Mouse (Mus musculus) embryonic facial prominence, embryonic 13.5 days (tissue): ENCODE measurements around the gene Cpm. TPM values are rescaled to one million over a fixed set of nuclear protein-coding genes. Genes with fewer than 3 reads are reported as not detected.

ENCODE experiments used
- ATAC-seq: fragments of 200-750 bp; cut with Nextera tagmentation; 2 replicates; pipeline ENCODE4 v1.8.0; 2017; ENCODE audit warnings: low read depth; ENCODE audit not compliant: insufficient number of reproducible peaks, insufficient read depth, low FRiP score, low TSS enrichment
- H3K27ac ChIP-seq: fragments of 300-500 bp; sonication (generic); 2 replicates; pipeline ENCODE4 v1.5.1; 2015; ENCODE audit warnings: moderate library complexity, mild to moderate bottlenecking, inconsistent platforms
- H3K27me3 ChIP-seq: fragments of 300-500 bp; sonication (generic); 2 replicates; pipeline ENCODE4 v1.6.1; 2015; ENCODE audit warnings: mild to moderate bottlenecking, inconsistent platforms
- H3K36me3 ChIP-seq: fragments of 300-500 bp; sonication (generic); 2 replicates; pipeline ENCODE4 v1.6.1; 2015; ENCODE audit warnings: mild to moderate bottlenecking, inconsistent platforms
- H3K4me1 ChIP-seq: fragments of 300-500 bp; sonication (generic); 2 replicates; pipeline ENCODE4 v1.6.1; 2015; ENCODE audit warnings: inconsistent platforms
- H3K4me2 ChIP-seq: fragments of 300-500 bp; sonication (generic); 2 replicates; pipeline ENCODE4 v1.6.1; 2015; ENCODE audit warnings: moderate library complexity, mild to moderate bottlenecking, inconsistent platforms
- H3K4me3 ChIP-seq: fragments of 300-500 bp; sonication (generic); 2 replicates; pipeline ENCODE4 v1.5.1; 2015; ENCODE audit warnings: mild to moderate bottlenecking, inconsistent platforms
- H3K9ac ChIP-seq: fragments of 300-500 bp; sonication (generic); 2 replicates; pipeline ENCODE4 v1.6.1; 2015; ENCODE audit warnings: mild to moderate bottlenecking, inconsistent platforms
- H3K9me3 ChIP-seq: fragments of 300-500 bp; sonication (generic); 2 replicates; pipeline ENCODE4 v1.6.1; 2016; ENCODE audit warnings: inconsistent platforms
- whole genome bisulfite sequencing: fragments of 180-500 bp; shearing (Covaris S2); methylation state at CpG from one replicate; pipeline ENCODE4 v1.1.7; 2015; ENCODE audit warnings: mixed read lengths; 5-methylcytosine and 5-hydroxymethylcytosine counted together
- polyA plus RNA-seq: library from polyadenylated mRNA; unstranded; fragments of >200 nt; fragmentation: Nextera tagmentation; extraction: Ambion mirVana; gene quantifications from 2 replicates; pipeline ENCODE4 v1.2.1, GENCODE M21; 2015

The Cpm gene
- polyA plus RNA-seq, 1 experiment from 2014 or later, result 25.6 TPM

DNA sequence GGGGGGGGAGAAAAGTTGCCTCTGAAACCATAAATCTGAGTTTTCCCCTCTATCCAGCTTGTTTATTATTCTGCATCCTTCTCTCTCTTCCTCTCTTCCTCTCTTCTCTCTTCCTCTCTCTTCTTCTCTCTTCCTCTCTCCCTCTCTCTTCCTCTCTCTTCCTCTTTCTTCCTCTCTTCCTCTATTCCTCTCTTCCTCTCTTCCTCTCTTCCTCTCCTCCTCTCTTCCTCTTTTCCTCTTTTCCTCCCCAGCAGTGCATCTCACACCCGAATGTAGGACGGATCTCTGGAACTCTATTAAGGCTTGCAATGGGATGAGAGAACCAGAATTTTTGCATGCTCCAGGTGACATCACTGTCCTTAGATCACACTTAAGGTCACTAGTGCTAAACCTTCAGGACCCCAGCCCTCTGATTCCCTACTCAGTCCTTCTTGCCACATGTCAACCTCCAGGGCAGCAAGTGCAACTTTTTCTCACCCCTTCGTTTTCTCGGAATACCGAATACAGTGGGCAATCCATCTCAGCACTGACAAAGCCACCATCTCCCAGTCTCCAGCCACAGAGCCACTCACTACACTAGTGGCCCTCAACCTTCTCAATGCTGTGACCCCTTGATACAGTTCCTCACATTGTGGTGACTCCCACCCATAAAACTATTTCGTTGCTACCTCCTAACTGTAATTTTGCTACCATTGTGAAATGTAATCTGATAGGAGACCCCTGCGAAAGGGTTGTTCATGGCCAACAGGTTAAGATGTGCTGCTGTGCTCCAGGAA lies 2.3 kb upstream of the Cpm start:
- peaks cover 53% of the 10 kb centered on the region for H3K27me3 ChIP-seq

DNA sequence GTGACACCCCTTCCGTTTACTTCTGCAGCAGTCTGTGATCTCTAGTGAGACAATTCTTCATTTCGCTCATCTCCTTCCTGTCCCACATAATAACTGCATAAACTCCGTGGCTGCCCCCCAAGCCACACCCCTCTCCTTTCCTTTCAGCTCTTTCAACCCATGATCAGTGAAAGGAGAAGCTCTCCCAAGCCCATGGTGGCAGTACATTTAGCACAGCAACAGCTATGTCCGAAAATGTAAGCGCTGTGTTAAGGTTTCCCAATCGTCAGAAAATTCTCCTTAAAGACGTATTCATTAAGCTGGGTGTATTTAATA lies 1.7 kb upstream of the Cpm start:
- no peak overlapping the region for H3K9ac ChIP-seq
- ATAC-seq, result no peak
- H3K36me3 ChIP-seq, result no peaks in the 10 kb centered on the region
- H3K27me3 ChIP-seq, result peaks cover 54% of the 10 kb centered on the region
- no peak overlapping the region for H3K27ac ChIP-seq
- H3K4me2 ChIP-seq, result no peak overlapping the region
- peaks cover 20% of the 10 kb centered on the region for H3K4me1 ChIP-seq
- 57% methylated on average over 7 of the region's 7 CpGs for WGBS
- H3K4me3 ChIP-seq, result no peak overlapping the region
- no peaks in the 10 kb centered on the region for H3K9me3 ChIP-seq

More for the DNA sequence above, 2.3 kb upstream of the Cpm start:
- H3K36me3 ChIP-seq, result no peaks in the 10 kb centered on the region
- H3K4me3 ChIP-seq, result no peak overlapping the region
- no peak overlapping the region for H3K27ac ChIP-seq
- no peak overlapping the region for H3K9ac ChIP-seq
- H3K4me2 ChIP-seq, result no peak overlapping the region
- no peaks in the 10 kb centered on the region for H3K9me3 ChIP-seq
- no peak for ATAC-seq
- 78% methylated on average over 7 of the region's 7 CpGs for WGBS
- H3K4me1 ChIP-seq, result peaks cover 20% of the 10 kb centered on the region

DNA sequence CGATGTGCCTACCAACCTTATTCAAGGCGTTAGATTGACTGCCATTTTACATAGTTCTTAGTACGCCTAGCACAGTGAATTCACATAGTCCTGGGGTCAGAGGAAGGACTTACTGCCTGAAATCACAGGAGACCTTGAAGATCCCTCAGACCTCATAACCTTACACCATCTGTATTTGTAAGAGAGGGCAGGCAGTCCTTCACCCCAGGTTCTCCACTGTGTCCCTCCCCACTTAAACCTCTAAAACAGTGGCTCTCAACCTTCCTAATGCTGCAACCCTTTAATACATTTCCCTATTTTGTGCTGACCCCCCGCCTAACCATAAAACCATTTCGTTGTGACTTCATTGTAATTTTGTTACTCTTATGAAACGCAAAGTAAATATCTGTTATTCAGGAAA lies 1.4 kb upstream of the Cpm start:
- ATAC-seq, result no peak
- H3K4me1 ChIP-seq, result peaks cover 20% of the 10 kb centered on the region
- peaks cover 54% of the 10 kb centered on the region for H3K27me3 ChIP-seq
- H3K9ac ChIP-seq, result no peak overlapping the region
- H3K9me3 ChIP-seq, result no peaks in the 10 kb centered on the region
- H3K4me3 ChIP-seq, result no peak overlapping the region
- H3K36me3 ChIP-seq, result no peaks in the 10 kb centered on the region
- WGBS, result 48% methylated on average over 6 of the region's 6 CpGs
- no peak overlapping the region for H3K27ac ChIP-seq
- 0 out of 2 replicates have a peak overlapping the region, but pooled peaks have one; percentile 92 for H3K4me2 ChIP-seq

DNA sequence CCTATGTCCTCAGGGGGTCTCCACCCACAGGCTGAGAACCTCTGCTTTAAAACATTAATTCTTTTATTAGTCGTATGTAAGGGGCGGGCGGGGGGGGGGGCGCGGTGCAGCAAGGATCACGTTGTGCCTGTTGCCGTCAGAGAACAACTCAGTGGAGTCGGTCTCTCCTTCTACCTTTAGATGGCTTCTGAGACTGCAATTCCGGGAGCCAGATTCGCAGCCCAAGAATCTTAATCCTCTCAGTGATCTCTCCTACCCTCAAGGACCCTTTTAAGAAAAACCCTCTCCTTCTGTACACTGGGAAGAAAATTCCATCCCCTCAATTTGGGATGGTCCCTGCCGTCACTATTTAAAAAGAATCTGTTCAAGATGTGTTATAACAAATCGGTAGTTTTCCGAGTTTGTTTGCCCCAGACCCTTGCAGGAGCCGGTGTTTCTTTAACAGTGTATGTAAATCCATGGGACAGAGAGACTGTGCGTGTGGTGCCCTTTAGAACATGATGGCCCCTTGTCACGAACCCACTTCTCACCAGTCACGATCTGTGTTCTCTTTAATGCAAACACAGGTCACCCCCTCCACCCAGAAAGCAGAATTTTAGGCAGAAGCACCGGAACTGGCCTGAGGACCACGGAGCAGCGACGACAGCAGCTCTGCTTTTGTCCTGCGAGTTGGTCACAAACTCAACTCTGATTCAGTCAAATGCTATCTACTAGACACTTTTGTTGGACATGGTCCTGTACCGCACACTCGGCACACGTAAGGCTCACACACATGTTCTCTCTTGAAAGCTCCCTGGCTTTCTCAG lies 734 bp upstream of the Cpm start:
- Histone ChIP-seq H3K27ac (no peak overlapping the region), H3K4me1 (peaks cover 20% of the 10 kb centered on the region), H3K27me3 (peaks cover 54% of the 10 kb centered on the region), H3K9me3 (no peaks in the 10 kb centered on the region), H3K4me2 (peak overlapping the region; percentile 92), H3K4me3 (peak overlapping the region; percentile 62), H3K9ac (peak overlapping the region; percentile 69), H3K36me3 (no peaks in the 10 kb centered on the region)
- 1% methylated on average over 25 of the region's 25 CpGs for WGBS
- no peak for ATAC-seq

DNA sequence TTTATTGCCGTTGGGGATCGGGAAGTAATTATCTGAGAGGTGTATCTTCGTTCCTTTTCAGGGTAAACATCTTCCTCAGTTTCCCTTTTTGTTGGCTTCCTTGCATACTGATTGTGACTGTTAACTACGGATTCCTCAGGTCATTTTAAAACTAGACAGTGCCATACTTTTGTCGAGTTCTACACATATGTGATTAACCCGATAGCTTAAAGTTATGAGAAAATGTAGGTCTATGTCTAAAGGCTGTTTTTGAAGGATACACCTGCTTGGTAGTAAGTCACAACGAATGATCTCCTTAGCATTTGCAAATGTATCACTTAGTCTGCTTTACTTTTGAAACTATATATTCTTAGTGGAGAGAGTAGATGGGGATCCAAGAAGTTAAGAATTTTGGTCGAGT lies 876 bp downstream of the Cpm start:
- 23% methylated on average over 8 of the region's 8 CpGs for WGBS
- Histone ChIP-seq H3K27ac (no peak overlapping the region), H3K36me3 (no peaks in the 10 kb centered on the region), H3K4me3 (peak overlapping the region; percentile 62), H3K27me3 (peaks cover 54% of the 10 kb centered on the region), H3K9me3 (no peaks in the 10 kb centered on the region), H3K4me2 (peak overlapping the region; percentile 92), H3K9ac (no peak overlapping the region), H3K4me1 (peaks cover 20% of the 10 kb centered on the region)
- no peak for ATAC-seq

DNA sequence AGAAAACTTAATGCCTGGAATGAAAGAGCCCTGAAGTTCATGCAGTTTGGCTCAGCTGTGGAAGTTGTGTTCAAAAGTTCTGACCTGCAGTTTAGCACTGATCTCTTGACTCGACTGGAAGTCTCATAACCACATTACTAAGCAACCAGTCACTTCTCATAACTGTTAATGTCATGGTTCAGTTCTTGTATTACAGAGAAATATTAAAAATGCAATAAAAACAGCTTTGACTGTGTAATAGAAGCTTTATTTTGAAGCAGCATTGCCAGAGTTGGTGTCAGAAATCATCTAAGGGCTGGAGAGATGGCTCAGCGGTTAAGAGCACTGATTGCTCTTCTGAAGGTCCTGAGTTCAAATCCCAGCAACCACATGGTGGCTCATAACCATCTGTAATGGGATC lies 1.5 kb downstream of the Cpm start:
- H3K9me3 ChIP-seq, result no peaks in the 10 kb centered on the region
- peaks cover 20% of the 10 kb centered on the region for H3K4me1 ChIP-seq
- H3K27me3 ChIP-seq, result peaks cover 54% of the 10 kb centered on the region
- no peak overlapping the region for H3K27ac ChIP-seq
- H3K4me2 ChIP-seq, result peak overlapping the region; percentile 92; the same call in 1 of the 2 replicates
- no peaks in the 10 kb centered on the region for H3K36me3 ChIP-seq
- H3K4me3 ChIP-seq, result no peak overlapping the region
- ATAC-seq, result no peak
- 46% methylated on average over 2 of the region's 2 CpGs for WGBS
- no peak overlapping the region for H3K9ac ChIP-seq

DNA sequence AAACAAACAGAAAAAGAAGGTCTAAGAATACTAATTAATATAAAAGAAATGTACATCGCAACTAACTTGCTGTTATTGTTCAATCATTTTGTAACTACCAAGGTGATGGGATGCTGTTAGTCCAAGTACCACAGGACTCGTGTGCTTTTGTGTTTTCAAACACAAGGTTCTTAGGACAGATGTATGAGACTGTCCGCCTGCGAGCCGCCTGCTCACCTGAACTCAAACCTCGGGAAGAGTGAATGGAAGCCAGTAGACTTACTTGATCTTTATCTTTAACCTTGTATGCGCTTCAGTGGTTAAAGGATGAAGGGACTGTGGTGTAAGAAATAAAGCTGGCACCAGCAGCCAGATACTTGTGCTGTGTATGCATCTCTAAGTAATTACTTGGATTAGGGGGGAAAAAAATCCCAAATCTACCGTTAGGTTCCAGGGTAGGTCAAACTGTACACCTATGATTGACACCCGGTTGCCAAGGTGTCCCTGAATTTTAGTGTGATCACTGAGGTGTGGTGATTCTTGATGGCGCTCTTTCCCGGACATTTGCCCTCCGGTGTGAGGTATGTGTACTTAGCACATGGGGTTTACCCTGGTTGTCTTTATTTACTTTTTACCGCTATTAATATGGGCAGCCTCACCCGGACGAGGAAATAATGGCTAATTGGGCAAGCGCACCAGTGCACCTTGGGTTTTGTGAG lies 2.4 kb downstream of the Cpm start:
- Histone ChIP-seq H3K4me3 (no peak overlapping the region), H3K36me3 (no peaks in the 10 kb centered on the region), H3K9ac (no peak overlapping the region), H3K4me1 (peaks cover 20% of the 10 kb centered on the region), H3K27me3 (peaks cover 54% of the 10 kb centered on the region), H3K27ac (no peak overlapping the region), H3K4me2 (no peak overlapping the region), H3K9me3 (no peaks in the 10 kb centered on the region)
- 84% methylated on average over 16 of the region's 16 CpGs for WGBS
- no peak for ATAC-seq

DNA sequence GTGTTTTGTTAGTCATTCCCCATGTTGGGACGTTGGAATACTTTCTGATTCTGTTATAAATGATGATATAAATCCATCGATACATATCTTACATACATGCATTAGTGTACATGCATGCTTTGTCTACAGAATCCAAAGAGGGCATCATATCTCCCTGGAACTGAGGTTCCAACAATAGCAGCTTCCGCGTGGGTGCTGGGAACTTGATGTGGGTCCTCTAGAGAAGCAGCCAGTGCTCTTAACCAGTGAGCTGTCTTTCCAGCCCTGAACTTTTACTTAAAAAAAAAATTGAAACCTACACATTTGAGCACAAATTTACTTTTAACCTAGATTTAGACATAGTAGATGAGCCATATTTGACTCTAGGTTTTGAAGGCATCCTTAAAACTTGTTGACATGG lies 3.1 kb downstream of the Cpm start:
- Histone ChIP-seq H3K9me3 (no peaks in the 10 kb centered on the region), H3K4me2 (no peak overlapping the region), H3K4me3 (no peak overlapping the region), H3K27me3 (peaks cover 48% of the 10 kb centered on the region), H3K36me3 (no peaks in the 10 kb centered on the region), H3K27ac (no peak overlapping the region), H3K4me1 (peaks cover 20% of the 10 kb centered on the region), H3K9ac (no peak overlapping the region)
- WGBS, result 87% methylated on average over 4 of the region's 4 CpGs
- no peak for ATAC-seq

DNA sequence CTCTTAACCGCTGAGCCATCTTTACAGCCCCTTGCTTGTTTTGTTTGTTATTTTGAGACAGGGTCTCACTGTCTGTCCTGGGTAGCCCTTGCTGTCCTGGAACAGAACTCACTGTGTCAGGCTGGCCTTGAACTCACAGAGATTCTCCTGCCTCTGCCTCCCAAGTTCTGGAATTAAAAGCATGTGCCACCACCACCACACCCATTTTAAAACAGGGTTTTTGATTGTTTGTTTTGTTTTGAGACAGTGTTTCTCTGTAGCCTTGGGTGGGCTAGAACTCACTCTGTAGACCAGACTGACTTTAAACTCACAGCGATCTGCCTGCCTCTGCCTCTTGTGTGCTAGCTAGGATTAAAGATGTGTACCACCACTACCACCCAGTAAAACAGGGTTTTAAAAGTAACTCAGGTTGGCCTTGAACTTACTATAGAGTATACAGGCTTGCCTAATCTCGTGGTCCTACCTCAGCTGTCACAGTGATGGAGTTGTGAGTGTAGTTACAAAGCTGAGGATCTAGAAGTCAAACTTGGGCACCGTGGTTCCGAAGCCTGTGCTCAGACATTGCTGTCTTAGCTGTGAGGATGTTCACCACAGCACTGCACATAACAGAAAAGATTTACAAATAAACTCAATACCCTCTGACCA lies 4.4 kb downstream of the Cpm start:
- Histone ChIP-seq H3K9me3 (no peaks in the 10 kb centered on the region), H3K27me3 (peaks cover 35% of the 10 kb centered on the region), H3K4me2 (no peak overlapping the region), H3K36me3 (no peaks in the 10 kb centered on the region), H3K4me3 (no peak overlapping the region), H3K4me1 (peaks cover 10% of the 10 kb centered on the region), H3K9ac (no peak overlapping the region), H3K27ac (no peak overlapping the region)
- 86% methylated on average over 5 of the region's 5 CpGs for whole genome bisulfite sequencing
- no peak for ATAC-seq

DNA sequence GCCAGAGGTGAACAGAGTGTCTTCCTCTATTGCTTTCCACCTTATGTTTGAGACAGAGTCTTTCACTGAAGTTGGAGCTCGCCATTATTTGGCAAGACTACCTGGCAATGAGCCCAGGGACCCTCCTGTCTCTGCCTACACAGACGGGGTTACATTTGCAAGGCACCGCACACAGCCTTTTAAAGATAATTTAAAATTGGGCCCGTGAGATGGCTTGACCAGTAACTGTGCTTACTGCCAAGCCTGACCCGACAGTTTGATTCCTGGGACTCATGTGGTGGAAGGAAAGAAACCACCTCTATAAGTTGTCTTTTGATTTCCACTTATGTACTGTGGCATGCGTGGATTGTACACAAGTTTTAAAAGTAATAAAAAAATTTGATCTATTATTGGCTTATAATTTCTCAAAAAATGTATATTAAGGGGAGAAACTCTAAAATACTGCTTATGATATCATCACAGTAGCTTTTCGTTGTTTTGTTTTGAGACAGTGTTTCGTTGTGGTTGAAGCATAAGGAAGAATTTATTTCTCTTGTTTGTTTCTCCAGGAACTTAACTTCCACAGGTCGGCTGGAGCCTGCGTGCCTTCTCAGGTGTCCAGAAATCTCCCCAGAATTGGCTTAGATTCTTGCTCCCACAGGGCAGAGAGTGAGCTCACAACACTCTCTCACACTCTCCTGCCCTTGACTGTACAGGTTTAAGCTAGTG lies 5.2 kb downstream of the Cpm start:
- Histone ChIP-seq H3K36me3 (no peaks in the 10 kb centered on the region), H3K4me2 (no peak overlapping the region), H3K4me3 (no peak overlapping the region), H3K9ac (no peak overlapping the region), H3K27me3 (peaks cover 27% of the 10 kb centered on the region), H3K4me1 (peaks cover 4% of the 10 kb centered on the region), H3K27ac (no peak overlapping the region), H3K9me3 (no peaks in the 10 kb centered on the region)
- ATAC-seq, result no peak
- 81% methylated on average over 10 of the region's 10 CpGs for WGBS
